Mouse (Mus musculus) layer of hippocampus, adult 11-12 months (tissue): ENCODE measurements at regions not wholly inside any gene's neighbourhood (a gene's known extent, or its start where the extent isn't known, plus 50 kb on each side); places are given as distances from the start of the nearest gene placed in this dataset.

Source experiments
- DNase-seq: peaks from one replicate; pipeline ENCODE4 v3.0.0; 2022; ENCODE audit warnings: low spot score

- DNase-seq: peak; percentile 7
Observed at GRCm38 (mm10) chr2:98439532-98439931, 222.5 kb upstream of the Gm10801 start.

DNA sequence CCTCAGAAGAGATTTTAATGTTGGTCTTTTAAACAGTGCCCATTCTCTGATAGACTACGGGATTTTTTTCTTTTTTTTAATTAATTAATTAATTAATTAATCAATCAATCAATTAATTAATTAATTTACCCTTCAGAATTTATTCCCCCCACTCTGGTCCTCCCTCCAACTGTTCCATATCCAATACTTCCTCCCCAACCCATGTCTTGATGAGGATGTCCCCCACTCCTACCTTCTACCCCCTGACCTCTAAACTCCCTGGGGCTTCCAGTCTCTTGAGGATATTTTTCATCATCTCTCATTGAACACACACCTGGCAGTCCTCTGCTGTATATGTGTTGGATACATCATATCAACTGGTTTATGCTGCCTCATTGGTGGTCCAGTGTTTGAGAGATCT is 180.5 kb upstream of the Gm10801 start:
- DNase-seq: no peak
